Mouse (Mus musculus): ENCODE results near the gene Olfr955.

Olfr955 gene

GRCm38 (mm10) chr9:39471844-39472243 is at the start of gene Olfr955:
Olfr955 (minus strand) TSS chr9:39471944.
- DNase-seq (ENCODE audit: low spot score) = no peak

GRCm38 (mm10) chr9:39518595-39518994 is 46.9 kb upstream of the Olfr955 start:
- no peak for DNase-seq (ENCODE audit: low spot score)

GRCm38 (mm10) chr9:39515531-39515930 is 43.8 kb upstream of the Olfr955 start, which contains the start of gene Olfr957:
Olfr957 (minus strand) TSS chr9:39515809.
- no peak for DNase-seq (ENCODE audit: low spot score)

- DNase-seq (ENCODE audit: low spot score) = no peak
These were observed 37.7 kb upstream of the Olfr955 start for GRCm38 (mm10) chr9:39509412-39509811.

GRCm38 (mm10) chr9:39508998-39509397 is 37.3 kb upstream of the Olfr955 start:
- no peak for DNase-seq (ENCODE audit: low spot score)

GRCm38 (mm10) chr9:39493895-39494294 is 22.2 kb upstream of the Olfr955 start, which contains the start of gene Olfr44:
Olfr44 (minus strand) TSS chr9:39493995.
- DNase-seq (ENCODE audit: low spot score) = no peak

- no peak for DNase-seq (ENCODE audit: low spot score)
These were observed 15.3 kb downstream of the Olfr955 start, which contains the start of gene Olfr954 for GRCm38 (mm10) chr9:39456401-39456800. Olfr954 (plus strand) TSS chr9:39456701.

GRCm38 (mm10) chr9:39427048-39427447 is 44.7 kb downstream of the Olfr955 start, which contains the start of gene Olfr952:
Olfr952 (minus strand) TSS chr9:39427148.
- no peak for DNase-seq (ENCODE audit: low spot score)
